Mouse (Mus musculus): ENCODE measurements around the gene Upp2.

GRCm38 (mm10) chr2:58549960-58550359 is 17.1 kb upstream of the Upp2 start:
- TF ChIP-seq POLR2A (IDR thresholded peaks at IDR 0.05; ENCODE audit: low read depth, low read length) (no peak), CTCF (IDR thresholded peaks at IDR 0.05; ENCODE audit: extremely low read depth, insufficient read length, insufficient replicate concordance, low read depth, low read length) (no peak)

All from small intestine, adult 2 months (tissue).